Mouse (Mus musculus): ENCODE measurements around the gene Zfp518b.

Zfp518b gene

DNA sequence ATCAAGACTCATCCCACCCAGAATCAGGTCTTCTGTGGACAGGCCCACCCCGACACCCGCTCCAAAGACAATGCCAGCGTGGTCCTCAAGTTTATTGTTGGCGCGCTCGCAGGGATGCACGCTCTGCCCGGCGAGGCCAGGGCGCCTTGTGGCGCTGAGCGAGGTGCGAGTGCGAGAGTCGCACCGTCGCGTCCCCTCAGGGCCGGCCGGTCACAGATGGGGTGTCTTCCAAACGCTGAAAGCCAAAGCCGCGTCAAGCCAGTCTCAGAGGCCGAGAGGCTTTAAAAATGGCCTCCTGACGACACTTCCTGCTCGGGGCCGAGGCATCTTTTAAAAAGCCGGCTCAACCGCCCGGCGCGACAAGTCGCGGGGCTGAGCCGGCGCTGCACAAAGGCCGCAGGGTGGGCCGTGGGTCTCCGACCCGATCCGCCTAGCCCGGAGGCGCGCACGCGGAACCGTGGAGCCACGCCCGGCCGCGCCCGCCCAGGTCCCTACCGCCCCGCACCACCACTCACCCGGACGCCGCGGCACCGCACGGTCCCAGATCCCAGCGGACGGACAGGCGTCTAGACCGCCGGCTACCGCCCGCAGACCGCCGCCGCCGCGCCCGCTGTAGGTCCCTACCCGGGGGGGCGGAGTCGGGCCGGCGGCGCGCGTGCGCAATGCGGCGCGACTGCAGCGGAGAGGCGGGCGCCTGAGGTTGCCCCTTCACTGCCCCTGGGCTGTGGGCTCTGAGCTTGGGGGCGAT lies at the start of gene Zfp518b:
TSS of gene Zfp518b (minus strand) at position 663 of the 748 bp plus-strand sequence.
- DNase-seq (ENCODE audit: low spot score), result peak; percentile 77

GRCm38 (mm10) chr5:38708940-38709581 lies 24.4 kb upstream of the Zfp518b start:
- no peak for DNase-seq (ENCODE audit: low spot score)

GRCm38 (mm10) chr5:38707364-38708075 lies 22.9 kb upstream of the Zfp518b start:
- no peak for DNase-seq (ENCODE audit: low spot score)

DNA sequence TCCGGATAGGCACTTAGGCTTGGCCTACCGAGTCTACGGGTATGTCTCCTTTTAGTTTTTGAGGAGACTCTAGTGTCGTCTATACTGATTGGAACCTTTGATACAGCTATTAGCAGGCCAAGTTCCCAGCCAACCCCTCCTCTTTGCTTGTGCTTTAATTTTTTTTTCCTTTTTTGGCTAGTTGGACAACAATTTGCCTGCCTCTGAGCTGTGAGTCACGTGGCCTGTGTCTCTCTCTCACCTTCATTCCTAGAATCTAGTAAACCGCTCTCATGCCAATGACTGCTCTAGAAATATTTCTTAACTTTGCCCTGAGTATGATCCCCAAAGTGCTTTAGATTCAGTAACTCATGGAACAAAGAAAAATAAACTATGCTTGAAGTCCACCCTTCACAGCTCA lies 18.3 kb upstream of the Zfp518b start:
- DNase-seq (ENCODE audit: low spot score), result no peak

DNA sequence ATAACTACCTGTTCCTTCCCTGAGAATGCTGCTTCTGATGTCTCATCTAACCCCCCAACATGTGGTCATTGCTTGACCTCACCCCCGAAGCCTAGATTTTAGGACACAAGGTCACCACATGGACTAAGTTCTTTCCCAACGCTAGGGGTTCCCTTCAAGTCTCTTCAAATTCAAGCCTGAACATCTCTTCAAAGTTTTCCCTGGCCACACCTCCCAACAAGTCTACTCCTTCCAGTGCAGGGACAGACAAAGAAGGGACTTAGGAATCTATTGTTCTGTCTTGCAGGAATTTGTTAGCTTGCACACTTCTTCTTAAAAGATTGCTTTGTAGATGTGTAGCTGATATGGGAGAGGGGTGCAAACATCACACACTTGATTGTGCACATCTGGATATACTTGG lies 17.5 kb upstream of the Zfp518b start:
- DNase-seq (ENCODE audit: low spot score), result no peak

DNA sequence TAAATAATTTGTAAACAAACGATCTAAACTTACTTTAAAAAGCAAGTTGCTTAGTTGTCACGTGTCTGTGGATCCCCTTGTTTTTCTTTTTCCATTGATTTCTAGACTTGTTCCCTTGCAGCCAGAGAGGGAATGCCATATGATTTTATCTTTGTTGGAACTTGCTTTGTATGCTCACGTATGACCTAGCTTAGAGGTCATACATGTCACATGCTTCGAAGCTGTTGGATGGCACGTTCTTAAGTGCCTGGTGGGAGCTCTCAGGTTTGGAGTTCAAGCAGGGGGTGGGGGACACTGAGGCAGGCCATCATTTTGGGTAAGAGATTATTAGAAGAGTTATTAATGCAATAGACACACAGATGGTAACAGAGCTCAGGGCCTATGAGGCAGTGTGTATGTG lies 13.8 kb upstream of the Zfp518b start:
- DNase-seq (ENCODE audit: low spot score), result no peak

- DNase-seq (ENCODE audit: low spot score), result no peak
Observed at GRCm38 (mm10) chr5:38698046-38698445, 13.4 kb upstream of the Zfp518b start.

GRCm38 (mm10) chr5:38696616-38697375 lies 12.2 kb upstream of the Zfp518b start:
- no peak for DNase-seq (ENCODE audit: low spot score)

DNA sequence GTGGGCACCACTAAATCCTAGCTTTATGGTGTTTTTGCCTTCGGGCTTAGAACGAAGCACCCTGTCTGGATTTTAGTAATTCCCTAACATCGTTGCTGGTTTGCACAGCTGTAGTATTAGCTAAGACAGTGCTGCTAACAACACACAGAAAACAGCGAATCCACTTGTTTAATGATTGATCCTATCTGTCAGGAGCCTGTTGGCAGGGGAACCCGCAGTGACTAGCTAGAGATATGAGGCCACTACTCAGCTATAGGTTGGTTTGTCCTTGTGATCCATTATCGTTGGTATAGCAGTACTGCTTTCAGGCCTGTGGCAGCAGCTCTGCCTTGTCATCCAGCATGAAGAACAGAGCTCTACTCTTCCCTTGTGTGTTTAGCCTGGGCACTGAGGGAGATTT lies 8.2 kb upstream of the Zfp518b start:
- no peak for DNase-seq (ENCODE audit: low spot score)

GRCm38 (mm10) chr5:38689186-38689585 lies 4.6 kb upstream of the Zfp518b start:
- no peak for DNase-seq (ENCODE audit: low spot score)

GRCm38 (mm10) chr5:38687694-38688093 lies 3.1 kb upstream of the Zfp518b start:
- DNase-seq (ENCODE audit: low spot score), result no peak

DNA sequence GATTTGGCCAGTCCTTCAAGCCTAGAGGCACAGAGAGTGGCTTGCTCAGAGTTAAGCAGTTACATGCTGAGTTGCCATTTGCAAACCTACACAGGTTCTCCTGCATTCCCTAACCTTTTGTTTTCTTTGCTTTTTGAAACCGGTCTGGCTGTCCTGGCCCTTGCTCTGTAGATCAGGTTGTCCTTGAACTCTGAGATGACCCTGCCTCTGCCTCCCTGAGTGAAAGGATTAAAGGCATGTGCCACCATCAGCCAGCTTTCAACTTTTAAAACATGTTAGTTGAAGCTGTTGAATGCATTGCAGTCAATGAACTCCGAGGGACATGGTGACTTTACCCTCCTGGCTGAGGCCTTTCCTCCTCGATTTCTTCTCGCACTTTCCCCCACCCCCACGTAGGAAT lies 25.8 kb downstream of the Zfp518b start:
- DNase-seq (ENCODE audit: low spot score), result no peak

- no peak for DNase-seq (ENCODE audit: low spot score)
Observed at GRCm38 (mm10) chr5:38656204-38656603, 28.4 kb downstream of the Zfp518b start.

GRCm38 (mm10) chr5:38655421-38655928 lies 29.2 kb downstream of the Zfp518b start:
- no peak for DNase-seq (ENCODE audit: low spot score)

GRCm38 (mm10) chr5:38654571-38654970 lies 30.1 kb downstream of the Zfp518b start:
- no peak for DNase-seq (ENCODE audit: low spot score)

DNA sequence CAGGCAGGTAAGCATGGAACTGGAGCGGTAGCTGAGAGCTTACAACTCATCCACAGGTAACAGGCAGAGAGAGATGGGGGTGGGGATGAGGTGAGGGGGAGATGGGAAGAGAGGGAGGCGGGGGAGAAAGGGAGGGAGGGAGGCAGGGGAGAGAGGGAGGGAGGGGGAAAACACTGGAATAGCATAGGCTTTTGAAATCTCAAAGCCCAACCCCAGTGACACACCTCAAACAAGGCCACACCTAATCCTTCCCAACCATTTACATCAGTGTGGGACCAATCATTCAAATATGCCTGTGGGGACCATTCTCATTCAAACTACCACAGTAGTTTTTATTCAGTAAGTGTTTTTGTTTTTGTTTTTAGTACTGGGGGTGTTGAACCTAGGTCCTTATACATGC lies 31.5 kb downstream of the Zfp518b start:
- DNase-seq (ENCODE audit: low spot score), result no peak

GRCm38 (mm10) chr5:38651455-38651854 lies 33.2 kb downstream of the Zfp518b start:
- no peak for DNase-seq (ENCODE audit: low spot score)

- no peak for DNase-seq (ENCODE audit: low spot score)
Observed at GRCm38 (mm10) chr5:38641526-38641925, 43.1 kb downstream of the Zfp518b start.

DNA sequence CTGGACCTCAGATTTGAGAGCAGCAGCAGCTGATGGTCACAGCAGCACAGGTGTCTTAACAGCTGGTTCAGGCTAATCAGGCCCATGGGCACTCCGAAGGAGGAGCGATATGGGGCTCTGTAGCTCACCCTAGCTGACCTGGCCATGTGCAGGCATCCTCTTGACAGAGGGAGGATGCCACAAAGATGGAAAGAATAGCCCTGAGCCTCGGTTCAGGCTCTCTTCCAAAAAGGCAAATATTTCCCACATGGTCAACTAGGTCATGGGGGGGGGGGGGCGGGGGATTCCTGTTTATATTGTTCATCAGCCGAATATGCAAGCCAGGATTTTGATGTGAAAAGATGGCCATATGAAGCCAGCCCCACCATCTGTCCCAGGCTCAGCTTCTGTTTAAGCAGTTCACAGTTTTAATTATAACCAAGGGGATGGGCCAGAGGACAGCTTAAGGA lies 48.3 kb downstream of the Zfp518b start:
- no peak for DNase-seq (ENCODE audit: low spot score)

- no peak for DNase-seq (ENCODE audit: low spot score)
Observed at GRCm38 (mm10) chr5:38635696-38636095, 48.9 kb downstream of the Zfp518b start.

DNA sequence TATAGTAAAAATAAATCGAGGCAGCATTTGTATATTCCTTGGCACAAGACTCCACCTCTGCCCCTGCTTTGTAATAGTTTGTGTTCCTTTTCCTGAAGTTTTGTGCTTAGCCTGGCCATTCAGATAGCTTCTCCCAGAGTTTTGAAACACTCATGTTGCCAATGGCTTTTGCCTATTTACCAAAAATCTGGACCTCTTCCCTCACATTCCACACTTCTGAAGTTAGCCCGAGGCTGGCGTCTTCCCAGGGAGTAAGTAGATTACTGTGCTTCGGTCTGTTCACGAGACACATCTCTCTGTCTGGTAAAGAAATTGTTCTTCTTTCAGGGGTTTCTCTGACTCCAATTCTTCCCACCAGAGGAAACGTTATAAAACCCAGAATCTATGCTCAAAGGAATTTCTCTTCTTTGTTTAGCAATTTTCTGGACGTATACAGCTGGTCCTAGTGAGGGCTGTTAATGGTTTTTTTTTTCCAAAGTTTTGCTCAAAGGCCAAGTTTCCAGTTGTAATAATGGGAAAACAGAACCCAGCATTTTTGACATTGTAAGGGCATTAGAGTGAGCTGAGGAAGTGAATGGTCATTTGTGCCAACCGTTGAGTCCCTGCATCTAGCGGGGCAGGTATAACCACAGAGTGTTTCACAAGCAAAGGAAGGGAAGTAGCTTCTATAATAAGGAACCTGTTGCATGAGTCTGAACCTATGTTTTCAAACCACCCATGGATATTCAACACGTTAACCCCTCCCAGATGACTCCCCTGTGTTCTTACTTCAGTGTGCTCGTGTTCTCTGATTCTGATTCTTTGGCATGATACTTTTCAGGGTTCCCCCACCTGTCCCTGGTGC lies 50.1 kb downstream of the Zfp518b start:
- DNase-seq (ENCODE audit: low spot score), result no peak

Data from urinary bladder, postnatal 14 days (tissue).